Mouse (Mus musculus) layer of hippocampus, postnatal 10 days (tissue): ENCODE measurements at regions not wholly inside any gene's neighbourhood (a gene's known extent, or its start where the extent isn't known, plus 50 kb on each side); places are given as distances from the start of the nearest gene placed in this dataset.

Experiments used
- DNase-seq, 2 experiments: peaks; one replicate each; pipeline ENCODE4 v3.0.0; 2021; ENCODE audit warnings: low spot score in 2 of 2

DNA sequence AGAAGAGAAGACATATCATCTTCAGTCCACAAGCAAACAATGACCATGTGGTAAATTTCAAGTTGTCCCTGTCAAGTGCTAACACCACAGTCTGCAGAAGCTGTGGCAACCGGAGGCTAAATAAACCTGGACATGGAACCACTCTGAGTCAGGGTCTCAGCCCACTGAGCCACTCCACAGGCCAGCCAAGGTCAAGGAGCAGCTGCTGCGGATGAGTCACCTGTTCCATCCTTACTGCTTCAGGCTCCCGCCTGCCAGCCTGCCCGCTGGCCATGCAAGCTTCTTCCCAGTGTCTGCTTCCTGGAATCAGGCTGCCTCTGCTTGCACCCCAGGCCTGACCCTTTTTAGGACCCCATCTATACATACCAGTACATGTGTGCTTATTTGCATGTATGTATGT is 319.8 kb downstream of the 1700129C05Rik start:
- DNase-seq: no peak

DNA sequence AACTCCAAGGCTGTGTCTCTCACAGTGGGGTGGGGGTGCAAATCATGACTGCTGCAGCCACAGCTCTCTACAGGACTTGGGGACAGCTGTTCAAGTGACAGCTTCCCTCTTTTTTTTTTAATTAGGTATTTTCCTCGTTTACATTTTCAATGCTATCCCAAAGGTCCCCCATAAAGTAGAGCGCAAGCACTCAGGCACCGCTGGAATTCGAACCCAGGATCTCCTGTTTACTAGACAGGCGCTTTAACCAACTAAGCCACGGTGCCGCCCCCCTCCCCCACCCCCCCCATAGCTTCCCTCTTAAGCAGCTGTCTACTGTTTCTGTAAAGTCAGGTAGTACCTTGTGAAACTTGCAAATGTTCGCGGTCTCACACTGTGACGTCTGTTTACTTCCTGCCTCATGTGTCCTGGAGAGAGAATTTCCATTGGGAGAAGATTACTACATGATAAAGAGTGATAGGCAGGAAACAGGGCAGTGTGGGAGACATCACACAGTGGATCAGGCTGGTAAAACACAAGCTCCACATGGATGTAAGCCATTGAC is 324.7 kb downstream of the 1700129C05Rik start:
- peak in 1 of 2 experiments; percentile 37 for DNase-seq

DNA sequence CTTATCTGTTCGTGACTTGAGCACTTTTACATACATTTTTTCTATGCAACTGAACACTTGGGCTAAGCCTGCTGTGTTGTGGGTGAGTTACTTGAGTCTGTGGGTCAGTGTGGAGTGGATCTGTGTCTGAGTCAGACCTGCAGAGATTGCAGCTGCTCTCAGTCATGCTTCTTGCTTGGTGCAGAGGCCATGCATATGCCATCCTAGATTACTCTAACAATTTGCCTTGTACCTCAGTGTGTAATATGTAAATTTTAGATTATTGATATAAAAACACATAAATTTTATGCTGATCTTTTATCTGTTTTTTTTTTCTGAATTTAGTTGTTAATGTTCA is 326.2 kb downstream of the 1700129C05Rik start:
- DNase-seq: no peak

DNA sequence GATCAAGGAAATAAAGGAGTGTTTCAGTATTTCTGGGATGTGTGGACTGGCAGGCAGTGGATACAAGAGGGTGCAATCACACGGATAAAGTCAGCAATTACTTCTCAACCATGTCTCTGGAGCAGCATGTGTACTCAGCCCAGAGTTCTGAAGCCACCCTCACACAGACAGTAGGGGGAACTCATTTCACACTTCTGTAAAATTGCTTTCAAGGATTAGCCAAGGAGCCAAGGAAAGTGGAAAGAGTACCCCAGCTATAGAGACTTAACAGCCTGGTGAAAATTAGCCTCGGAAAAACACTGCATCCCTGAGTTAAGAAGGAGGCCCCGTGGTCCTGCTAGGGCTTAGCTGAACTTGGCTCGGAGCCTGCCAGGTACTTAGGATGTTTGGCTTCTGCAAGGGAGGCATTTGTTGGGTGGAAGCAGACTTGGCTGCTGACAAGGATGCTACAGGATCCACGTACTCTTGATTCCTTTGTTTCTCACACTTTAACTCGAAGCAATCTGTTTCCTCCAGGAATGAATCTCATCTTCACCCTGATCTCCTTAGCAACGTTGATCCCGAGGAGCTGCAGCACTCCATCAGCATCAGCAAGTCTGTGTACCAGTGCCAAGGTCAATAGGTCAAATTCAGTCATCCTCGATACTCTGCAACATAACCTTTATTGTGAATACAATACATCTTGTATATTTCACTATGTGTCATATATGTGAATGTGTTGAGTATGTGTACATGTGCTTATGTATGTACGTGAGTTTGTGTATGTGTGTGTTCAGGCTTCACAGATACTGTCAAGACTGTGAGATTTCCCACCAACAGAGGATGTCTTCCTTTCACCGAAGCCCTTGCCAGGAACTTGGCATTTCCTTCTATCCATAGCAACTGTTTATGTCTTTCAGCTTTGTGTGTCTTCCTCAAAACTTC is 326.8 kb downstream of the 1700129C05Rik start:
- DNase-seq: no peak

DNA sequence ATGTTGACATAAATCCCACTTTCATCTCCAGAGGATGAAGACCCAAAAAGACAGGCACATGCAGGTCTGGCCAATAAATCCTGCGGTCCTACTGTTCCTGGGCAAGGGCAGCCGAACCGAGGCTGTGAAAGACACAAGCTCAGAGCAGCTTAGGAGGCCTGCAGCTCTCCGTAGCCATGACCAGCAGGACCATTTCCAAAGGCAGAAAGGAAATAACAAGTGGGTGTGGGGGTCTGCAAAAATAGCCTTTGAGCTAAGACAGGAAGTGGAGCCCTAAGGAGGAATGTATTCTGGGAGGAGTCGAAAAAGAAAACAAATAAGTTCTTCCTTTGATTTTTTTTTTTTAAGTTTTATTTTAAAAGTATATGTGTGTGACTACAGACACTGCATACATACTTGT is 330.1 kb downstream of the 1700129C05Rik start:
- DNase-seq: no peak

DNA sequence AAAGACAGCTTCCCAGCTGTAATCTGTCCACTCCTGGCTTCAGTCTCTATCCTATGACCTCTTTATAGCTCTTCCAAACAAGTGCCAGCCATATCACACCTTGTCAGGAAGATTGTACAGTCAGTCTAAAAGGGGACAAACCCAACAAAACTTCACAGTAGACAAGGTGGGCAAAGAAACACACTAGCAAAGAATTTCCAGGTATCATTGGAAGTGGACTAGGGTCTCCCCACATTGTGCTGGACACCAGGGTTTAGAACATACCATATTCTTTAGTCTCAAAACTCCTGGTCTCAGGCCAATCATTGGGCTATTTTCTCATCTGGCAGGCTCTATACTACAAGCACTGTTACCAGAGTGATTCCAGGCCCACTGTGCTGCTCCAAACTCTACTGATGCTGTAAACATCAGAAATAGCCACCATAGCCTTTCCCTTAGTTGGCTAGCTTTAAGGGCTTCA is 341.3 kb downstream of the 1700129C05Rik start:
- no peak for DNase-seq

DNA sequence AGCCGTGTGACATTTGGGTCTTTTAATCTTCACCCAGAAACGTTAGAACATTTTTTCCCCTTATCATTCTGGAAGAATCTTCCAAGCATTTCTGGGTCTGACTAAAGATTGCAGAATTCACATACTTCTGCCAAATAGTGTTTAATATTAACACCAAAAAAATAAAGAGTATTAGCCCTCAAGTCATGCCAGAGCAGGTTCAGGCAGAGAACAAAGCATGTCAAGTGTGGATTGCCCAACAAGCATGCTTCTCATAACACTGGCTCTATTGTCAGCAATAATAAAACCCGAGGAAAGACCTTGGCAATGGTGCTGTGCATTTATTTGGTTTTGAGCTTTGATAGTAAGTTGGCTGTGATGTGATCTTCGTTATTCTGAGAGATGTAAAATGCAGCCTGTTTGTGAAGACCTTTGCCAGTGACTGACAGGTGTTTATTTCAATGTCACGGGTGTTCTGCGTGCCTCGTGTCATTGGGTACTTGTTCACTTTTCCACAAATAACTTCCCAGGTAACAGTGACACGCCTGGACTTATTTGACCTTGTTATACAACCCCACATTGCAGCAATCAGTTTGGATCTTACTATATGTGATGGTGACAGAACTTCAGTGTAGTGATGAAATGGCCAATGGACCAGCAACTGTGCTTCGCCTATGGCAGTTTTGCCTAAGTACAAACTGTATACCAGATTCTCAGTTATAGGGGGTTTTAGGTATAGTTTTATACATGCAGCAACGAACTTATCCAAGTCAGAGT is 354.3 kb downstream of the 1700129C05Rik start:
- DNase-seq: no peak

DNA sequence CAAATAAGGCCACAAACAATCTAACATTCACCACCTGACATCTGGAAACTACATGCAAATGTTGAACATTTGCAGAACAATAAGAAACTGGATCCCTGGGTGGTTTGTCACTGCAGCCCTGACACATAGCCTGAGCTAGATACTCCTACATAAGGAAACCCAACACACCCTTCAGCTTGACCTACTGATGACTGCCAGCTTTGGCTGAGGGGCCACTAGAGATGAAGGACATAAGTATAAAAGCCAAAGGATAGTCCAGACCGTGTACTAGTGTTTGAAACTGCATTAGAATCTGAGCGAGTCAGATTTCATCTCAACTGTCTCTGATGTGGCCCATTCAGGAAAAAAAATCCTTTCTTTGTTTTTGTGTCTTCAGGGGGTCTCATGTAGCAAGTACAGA is 355.1 kb downstream of the 1700129C05Rik start:
- no peak for DNase-seq

DNA sequence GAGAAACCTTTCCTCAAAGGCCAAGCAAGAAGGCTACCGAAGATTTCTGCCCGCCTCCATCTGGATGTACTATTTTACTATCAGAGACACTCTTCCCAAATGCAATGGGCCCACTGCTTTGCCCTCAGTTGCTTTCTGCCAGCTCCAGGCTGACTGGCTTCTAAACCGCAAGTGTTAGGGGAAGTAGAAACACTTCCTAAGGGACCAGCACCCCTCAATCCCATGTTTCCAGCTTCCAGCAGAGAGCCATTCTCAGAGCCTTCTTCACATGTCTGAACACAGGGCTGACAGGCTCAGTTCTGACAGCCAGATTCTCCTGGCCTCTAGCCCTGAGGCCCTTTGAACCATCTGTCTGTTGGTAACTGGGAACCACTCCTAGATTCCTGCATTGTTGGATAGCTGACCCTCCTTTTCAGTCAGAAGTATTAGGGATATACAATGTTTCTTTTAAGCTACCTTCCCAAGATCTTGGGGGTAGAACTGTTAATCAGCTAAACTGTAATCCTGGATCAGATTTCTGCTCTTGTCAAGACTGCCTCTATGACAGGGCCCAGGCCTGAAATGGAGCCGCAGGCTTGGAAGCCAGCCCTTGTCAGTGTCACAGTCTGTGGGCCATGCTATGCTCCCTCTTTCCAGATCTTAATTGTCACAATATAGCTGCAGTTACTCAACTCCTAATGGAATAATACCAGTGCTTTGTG is 355.8 kb downstream of the 1700129C05Rik start:
- DNase-seq: peak; percentile 11 to 23

DNA sequence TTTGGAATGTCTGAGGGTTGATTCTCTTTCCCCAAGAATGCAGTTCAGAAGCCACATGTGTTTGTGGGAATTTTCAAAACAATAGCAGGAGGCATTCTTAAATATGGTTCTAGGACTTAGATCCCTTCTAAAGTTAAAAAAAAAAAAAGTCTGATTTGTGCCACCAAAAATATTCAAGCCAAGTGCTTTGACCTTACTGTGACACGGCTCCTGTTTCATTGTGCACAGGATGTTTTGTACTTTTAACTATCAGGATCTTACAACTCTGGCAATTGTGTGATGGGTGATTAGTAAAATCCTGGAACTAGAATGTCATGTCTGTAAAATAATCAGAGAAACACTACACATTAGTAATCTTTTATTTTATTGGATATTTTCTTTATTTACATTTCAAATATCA is 359.5 kb downstream of the 1700129C05Rik start:
- DNase-seq: no peak

DNA sequence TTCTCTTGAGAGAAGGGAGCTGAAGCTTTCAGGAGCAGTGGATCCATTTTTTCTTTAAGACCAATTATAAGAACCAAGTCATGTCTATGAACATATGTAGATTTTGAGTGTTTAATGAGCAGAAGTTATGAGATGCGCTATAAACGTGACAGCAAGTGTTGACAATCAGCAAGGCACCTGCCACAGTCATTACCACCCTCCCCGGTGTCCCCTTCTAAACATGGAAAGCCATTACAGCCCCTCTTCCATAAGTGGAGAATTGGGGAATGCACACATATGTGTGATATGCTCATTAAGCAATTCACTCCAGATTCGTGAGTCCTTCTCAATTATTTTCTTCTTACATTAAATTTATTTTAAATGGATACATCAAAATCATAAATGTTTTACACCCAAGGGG is 362.4 kb downstream of the 1700129C05Rik start:
- no peak for DNase-seq

DNA sequence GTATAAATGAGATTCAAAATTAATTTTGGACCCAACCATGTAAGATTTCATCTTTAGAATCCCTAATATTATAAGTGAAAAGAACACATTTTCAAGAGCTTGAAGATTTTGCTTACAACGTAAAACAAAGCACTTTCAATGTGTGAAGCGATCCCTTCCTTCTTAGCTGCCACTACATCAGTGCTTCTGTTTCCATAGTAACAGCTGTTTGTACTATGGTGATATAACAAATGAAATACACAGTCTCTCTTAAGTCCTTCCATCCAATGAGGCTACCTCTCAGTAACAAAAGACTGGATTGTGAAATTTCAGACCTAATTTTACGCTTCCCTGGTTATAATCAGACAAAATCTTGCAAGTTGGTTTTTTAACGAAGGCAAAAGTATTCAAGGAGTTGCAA is 364.0 kb downstream of the 1700129C05Rik start:
- DNase-seq: no peak

DNA sequence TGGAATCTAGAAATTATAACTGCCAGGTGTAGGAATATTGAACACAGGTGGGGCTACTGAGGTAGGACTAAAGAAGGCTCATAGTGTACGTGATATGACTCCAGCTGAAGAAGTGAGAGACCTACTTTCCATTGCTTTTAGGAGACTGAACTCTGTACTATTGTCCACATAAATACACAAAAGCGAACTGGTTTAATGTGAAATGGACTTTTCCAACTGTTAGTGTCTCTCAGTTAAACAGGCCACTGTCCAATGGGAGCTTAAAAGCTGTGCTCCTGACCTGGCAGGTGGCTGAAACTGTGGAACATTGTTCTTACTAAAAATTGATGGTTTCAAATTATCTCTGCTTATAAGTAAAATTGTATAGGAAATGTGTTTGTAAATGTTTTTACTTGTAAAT is 381.4 kb downstream of the 1700129C05Rik start:
- DNase-seq: no peak

DNA sequence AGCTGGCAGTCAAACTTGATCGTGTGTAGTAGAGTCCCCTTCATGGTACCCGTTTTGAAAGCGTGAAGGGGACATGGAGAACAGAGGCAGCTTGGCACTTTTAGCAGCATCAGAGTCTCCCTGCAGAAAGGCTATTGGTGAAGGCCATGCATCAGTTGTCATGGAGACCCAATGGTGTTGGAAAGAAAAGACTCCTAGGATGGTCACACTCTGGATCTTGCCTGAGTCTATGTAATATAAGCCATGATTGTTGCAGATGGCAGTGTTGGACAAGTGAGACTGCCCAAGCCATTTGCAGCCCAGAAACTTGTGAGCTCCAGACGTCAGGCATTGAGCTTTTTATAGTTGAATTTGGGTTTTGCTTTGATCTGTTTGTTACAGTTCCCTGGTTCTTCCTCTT is 382.9 kb downstream of the 1700129C05Rik start:
- no peak for DNase-seq

DNA sequence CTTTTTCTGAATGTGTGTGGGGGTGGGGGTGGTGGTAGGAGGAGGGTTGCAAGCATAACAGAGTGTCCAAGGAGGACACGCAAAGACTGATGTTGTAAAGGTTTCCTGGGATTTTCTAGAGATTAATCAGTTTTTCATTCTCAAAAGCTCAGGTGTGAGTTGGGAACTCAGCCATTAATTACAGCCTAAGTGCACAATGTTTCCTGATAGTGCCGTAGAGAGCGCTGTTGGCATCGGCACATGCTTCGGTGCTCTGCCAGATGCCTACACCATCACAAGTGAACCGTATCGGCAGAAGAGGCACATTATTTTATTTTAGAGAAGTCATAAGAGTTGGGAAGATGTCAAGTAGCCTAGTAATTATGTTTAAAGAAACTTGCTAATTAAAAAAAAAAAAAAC is 388.9 kb downstream of the 1700129C05Rik start:
- DNase-seq: no peak

DNA sequence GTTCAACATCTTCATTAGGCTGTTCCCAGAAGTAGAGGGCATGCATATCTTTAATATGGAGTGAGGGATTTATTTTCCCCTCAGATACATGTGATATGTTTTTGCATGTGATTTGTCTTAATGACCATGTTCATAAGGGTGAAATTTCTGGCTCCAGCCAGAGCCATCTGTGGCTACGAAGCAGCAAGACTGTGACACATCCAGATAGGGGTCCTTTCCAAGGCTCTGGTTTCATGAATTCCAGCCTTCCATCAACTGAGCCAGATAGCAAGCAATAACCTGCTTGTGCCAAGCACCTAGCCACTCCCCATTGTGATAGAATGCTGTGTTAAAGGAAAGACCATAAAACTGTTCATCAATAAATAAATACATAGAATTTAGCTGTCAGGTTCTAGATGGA is 389.6 kb downstream of the 1700129C05Rik start:
- DNase-seq: no peak

DNA sequence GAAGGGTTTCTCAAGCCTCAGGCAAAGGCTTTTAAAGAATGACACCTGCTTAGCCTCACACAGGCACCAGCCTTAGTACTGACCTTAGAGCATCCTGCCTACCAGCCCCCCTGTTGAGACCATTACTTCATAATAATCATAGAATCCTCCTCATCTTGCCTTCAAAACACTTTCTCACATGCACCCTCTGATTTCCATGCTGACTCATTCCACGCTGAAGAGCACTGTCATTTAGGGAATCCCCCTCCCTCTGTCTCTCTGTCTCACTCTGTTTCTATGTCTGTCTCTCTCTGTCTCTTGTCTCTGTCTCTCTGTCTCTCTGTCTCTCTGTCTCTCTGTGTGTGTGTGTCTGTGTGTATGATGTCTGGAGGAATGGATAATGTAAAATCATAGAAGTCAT is 416.3 kb downstream of the 1700129C05Rik start:
- no peak for DNase-seq

DNA sequence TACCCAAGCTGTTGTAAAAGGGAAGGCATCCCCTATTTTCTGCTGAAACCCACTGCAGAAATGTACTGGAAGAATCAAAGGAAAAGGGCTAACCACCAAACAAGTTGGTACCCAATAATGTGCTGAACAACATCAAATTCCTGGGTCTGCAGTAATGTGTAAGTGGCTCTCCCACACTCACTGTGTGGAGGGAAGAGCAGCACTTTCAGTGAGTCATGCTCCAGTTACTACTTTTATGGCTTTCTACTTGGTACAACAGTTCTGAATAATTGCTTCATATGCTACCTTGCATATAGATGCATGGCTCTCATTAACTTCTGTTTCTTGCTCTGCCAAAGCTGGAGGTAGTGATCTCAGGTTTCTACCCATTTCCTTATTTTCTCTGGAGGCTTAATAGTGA is 427.8 kb downstream of the 1700129C05Rik start:
- peak in 1 of 2 experiments; percentile 23 for DNase-seq

DNA sequence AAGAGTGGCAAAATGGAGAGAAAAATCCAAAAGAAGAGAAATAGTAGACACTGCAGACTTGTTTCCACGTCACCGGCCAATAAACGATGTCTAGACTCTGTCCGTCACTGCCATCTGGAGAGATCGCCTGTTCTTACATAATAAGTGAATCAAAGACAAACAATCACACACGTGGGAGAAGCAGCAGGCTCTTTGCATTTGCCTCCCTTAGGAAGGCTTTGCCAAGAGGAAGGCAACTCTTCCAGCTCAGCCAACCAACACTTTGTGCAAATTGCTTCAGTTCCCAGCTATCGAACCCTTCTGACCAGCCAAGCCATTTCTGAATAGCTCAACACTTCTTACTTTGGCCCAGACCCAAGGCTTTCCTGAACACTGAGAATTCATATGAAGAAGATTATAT is 432.8 kb downstream of the 1700129C05Rik start:
- DNase-seq: peak in 1 of 2 experiments; percentile 12

DNA sequence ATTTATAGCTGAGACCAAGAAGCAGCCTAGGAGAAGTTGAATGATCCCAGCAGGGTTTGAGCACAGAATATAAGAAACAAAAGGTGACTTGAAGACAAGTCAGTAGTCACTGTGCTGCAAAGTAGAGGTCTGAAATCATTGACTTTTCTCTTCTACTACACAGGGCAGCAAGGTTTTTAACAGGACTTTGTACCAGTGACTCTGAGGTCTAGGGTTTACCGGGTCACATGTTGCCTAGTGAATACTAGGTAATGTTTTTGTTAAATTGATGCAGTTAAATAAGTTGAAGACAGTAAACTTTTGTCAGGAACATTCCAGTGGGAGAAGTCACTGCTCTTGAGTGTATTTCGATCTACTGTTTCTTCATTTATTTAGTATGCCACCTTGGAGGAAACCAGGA is 433.4 kb downstream of the 1700129C05Rik start:
- DNase-seq: no peak

DNA sequence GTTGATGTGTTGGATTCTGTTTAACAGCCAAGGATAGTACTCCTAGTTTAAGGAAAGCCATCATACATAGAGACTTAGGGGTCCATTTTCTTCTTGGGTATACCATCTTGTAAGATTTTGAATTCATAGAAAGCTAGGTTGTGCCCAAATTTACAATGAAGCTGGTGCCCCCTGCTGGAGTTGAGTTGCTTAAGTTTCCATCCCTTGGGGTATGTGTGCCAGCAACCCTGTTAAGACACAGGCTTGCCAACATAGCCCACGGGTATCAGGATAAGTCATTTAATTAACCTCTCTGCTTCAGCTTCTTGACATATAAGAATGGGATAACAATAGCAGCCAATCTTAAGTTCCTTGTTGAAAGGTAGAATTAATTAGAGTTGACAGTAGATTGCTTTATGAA is 440.9 kb downstream of the 1700129C05Rik start:
- peak; percentile 52 to 73 for DNase-seq
